Mouse (Mus musculus): ENCODE measurements at regions not wholly inside any gene's neighbourhood (a gene's known extent, or its start where the extent isn't known, plus 50 kb on each side); places are given as distances from the start of the nearest gene placed in this dataset.
"Not testable (repeated sequence)": the region's sequence is repeated elsewhere in the genome, so short reads cannot be mapped to it uniquely, and the experiment has no call there.

- DNase-seq (ENCODE audit: low read depth): no peak
Measured at GRCm38 (mm10) chr7:83399668-83400067, 185.1 kb upstream of the Tmc3 start.

- DNase-seq (ENCODE audit: low read depth): no peak
Measured at GRCm38 (mm10) chr7:83401001-83401400, 183.7 kb upstream of the Tmc3 start.

DNA sequence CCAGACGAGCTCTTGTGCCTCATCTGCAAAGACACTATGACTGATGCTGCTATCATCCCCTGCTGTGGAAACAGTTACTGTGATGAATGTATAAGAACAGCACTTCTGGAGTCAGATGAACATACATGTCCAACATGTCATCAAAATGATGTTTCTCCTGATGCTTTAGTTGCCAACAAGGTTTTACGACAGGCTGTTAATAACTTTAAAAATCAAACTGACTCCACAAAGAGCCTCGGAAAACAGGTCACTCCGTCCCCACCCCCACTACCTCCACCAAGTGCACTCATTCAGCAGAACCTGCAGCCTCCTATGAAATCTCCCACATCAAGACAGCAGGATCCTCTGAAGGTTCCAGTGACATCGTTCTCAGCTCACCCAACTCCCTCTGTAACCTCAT lies 172.0 kb upstream of the Tmc3 start:
- not testable (repeated sequence) for DNase-seq (ENCODE audit: low read depth)

GRCm38 (mm10) chr7:83429929-83430556 lies 154.7 kb upstream of the Tmc3 start:
- DNase-seq (ENCODE audit: low read depth): no peak

- DNase-seq (ENCODE audit: low read depth): no peak
Measured at GRCm38 (mm10) chr7:83431094-83431493, 153.6 kb upstream of the Tmc3 start.

GRCm38 (mm10) chr7:83432843-83433242 lies 151.9 kb upstream of the Tmc3 start:
- DNase-seq (ENCODE audit: low read depth): no peak

GRCm38 (mm10) chr7:83433959-83434715 lies 150.6 kb upstream of the Tmc3 start:
- no peak for DNase-seq (ENCODE audit: low read depth)

DNA sequence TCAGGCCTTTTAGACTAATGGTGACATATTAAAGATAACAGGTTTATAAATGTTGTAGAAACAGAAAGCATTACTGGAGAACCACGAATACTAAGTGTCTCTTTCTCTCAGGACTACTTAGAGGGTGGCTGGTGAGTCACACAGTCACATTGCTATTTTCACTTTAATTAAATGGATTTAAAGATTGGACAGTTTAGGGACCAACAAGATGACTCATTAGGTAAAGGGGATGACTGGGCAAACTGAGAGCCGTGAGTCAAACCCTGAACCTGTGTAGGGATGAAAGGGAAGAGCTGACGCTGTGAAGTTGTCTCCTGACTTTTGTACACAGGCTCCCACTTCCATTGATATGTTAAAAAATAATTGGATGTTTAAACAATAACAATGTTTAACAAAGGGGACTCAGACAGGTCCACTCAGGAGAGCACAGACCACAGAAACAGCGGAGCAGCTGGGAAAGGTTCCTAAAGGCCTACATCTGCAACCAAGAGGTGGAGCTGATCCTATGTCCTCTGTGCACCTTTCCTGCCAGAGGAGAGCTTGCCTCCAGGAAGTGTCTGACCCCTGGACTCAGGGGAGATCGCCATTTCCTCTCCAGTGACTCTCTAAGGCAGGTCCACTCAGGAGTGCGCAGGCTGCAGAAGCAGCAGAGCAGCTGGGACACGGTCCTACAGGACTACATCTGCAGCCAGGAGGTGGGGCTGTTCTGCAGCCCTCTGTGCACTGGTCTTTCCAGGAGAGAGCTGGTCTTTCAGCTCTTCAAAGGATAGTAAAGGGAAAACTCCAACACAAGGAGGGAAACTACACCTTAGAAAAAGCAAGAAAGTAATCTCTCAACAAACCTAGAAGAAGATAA lies 146.0 kb upstream of the Tmc3 start:
- no peak for DNase-seq (ENCODE audit: low read depth)

GRCm38 (mm10) chr7:83443596-83444278 lies 141.0 kb upstream of the Tmc3 start:
- DNase-seq (ENCODE audit: low read depth): no peak

DNA sequence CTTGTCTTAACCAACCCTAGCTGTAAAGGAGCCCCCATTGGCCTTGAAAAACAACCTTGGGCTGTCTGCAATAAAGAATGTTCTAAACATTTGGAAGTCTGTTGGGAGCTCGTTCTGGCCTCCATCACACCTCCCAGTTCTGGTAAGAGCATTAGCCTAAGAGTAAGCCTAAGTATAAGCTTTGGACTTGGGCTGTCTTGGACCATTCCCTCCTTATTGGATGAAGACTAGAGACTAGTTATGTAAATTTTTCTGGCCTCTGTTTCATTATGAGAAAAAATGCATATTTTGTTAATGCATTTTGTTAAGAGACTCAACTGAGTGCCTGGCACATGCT lies 140.5 kb upstream of the Tmc3 start:
- DNase-seq (ENCODE audit: low read depth): no peak

GRCm38 (mm10) chr7:83445181-83445926 lies 139.4 kb upstream of the Tmc3 start:
- DNase-seq (ENCODE audit: low read depth): no peak

- DNase-seq (ENCODE audit: low read depth): no peak
Measured at GRCm38 (mm10) chr7:83450346-83450745, 134.4 kb upstream of the Tmc3 start.

GRCm38 (mm10) chr7:83452309-83452708 lies 132.4 kb upstream of the Tmc3 start:
- no peak for DNase-seq (ENCODE audit: low read depth)

GRCm38 (mm10) chr7:83459520-83459919 lies 125.2 kb upstream of the Tmc3 start:
- no peak for DNase-seq (ENCODE audit: low read depth)

GRCm38 (mm10) chr7:83467006-83467405 lies 117.7 kb upstream of the Tmc3 start:
- no peak for DNase-seq (ENCODE audit: low read depth)

DNA sequence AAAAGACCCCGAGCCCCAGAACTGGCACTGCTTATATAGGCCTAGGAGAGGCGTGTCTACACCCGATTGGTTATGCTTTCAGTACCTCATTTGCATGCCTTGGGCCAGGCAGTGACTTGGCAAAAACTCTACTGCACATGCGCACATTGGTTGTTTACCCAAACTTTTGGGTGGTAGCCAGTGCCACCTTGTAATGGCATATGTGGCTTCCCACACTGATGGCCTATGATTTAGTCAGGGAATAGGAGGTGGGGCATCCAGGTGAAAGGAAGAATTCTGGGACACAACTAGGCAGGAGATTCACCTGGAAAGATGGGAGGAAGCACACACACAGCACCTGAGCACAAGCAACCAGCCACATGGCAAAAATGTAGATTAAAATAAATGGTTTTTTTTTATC lies 114.9 kb upstream of the Tmc3 start:
- not testable (repeated sequence) for DNase-seq (ENCODE audit: low read depth)

DNA sequence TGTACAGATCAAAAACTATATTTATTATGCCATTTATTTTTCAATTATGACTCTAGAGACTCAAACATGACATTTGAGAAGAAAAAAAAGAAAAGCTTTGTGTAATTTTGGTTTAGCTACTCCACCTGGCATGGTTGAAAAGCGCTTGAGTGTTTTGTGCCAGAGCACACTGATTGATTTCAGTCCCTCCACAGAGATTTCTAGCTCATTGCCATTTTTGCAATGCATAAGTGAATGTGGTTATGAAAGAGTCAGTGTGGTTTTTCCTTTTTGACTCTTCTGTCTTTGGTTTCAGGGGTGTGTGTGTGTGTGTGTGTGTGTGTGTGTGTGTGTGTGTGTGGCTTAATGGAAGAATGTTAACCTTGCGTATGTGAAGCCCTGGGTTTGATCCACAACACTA lies 113.6 kb upstream of the Tmc3 start:
- DNase-seq (ENCODE audit: low read depth): no peak

- DNase-seq (ENCODE audit: low read depth): no peak
Measured at GRCm38 (mm10) chr7:83474471-83474870, 110.3 kb upstream of the Tmc3 start.

- DNase-seq (ENCODE audit: low read depth): no peak
Measured at GRCm38 (mm10) chr7:83474986-83475385, 109.7 kb upstream of the Tmc3 start.

DNA sequence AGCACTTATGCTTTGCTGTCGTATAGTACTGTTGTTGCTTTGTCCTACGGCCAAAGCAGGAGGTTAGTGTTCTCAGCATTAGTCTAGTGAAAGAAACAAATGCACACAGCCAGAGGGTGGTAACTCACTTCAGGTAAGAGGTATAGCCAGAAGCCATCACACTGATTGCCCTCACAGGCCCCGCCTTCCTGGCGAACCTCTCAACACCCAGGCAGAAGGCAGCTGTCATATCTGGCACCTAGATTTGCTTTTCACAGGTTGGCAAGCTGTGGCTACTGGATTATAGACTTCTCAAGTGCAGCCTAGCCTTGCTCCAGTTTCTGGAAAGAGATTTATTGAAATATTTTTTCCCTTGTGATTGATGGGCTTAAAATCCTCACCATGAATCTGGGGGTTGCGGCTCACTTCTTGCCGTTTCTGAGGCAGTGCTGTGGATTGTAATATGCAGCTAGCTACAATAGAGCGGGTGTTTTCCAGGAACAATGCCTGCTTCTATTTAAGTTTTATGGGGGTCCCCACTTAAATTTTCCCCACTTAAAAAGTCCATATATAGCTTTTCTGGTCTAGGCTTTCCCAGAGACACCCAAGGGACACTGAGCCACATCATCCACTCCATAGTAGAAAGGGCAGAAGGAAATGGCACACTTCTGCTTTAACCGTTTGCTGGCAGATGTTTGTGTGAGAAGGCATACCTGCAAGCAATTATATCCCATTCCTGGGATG lies 109.1 kb upstream of the Tmc3 start:
- DNase-seq (ENCODE audit: low read depth): no peak

GRCm38 (mm10) chr7:83476161-83476495 lies 108.6 kb upstream of the Tmc3 start:
- no peak for DNase-seq (ENCODE audit: low read depth)
